Mouse (Mus musculus) cerebral cortex, adult 2 months (tissue): ENCODE measurements around the gene Mau2.

Source experiments
- WGBS: fragments of 180-500 bp; shearing (Covaris S2); methylation state at CpG from one replicate; pipeline ENCODE4 v1.1.7; 2018; 5-methylcytosine and 5-hydroxymethylcytosine counted together

The Mau2 gene

GRCm38 (mm10) chr8:70042583-70043455 is at the start of gene Mau2, which contains the start of gene Sugp1:
TSS of gene Mau2 (minus strand) at chr8:70042734.
TSS of gene Sugp1 (plus strand) at chr8:70042813.
- under 1% methylated on average over 65 of the region's 65 CpGs for WGBS

- WGBS, result 47% methylated on average over 9 of the region's 9 CpGs
Measured at GRCm38 (mm10) chr8:70089296-70089960, 46.9 kb upstream of the Mau2 start.

- 8% methylated on average over 56 of the region's 56 CpGs for WGBS
Measured at GRCm38 (mm10) chr8:70087836-70088650, 45.5 kb upstream of the Mau2 start.

- 25% methylated on average over 7 of the region's 7 CpGs for WGBS
Measured at GRCm38 (mm10) chr8:70087237-70087636, 44.7 kb upstream of the Mau2 start.

- 61% methylated on average over 1 of the region's 1 CpGs for WGBS
Measured at GRCm38 (mm10) chr8:70086151-70086550, 43.6 kb upstream of the Mau2 start.

- WGBS, result 4% methylated on average over 71 of the region's 71 CpGs
Measured at GRCm38 (mm10) chr8:70084191-70085065, 41.9 kb upstream of the Mau2 start.

GRCm38 (mm10) chr8:70083285-70083684 is 40.8 kb upstream of the Mau2 start, which contains the start of gene Hapln4:
TSS of gene Hapln4 (plus strand) at chr8:70083457.
- under 1% methylated on average over 26 of the region's 26 CpGs for WGBS

GRCm38 (mm10) chr8:70081976-70082375 is 39.4 kb upstream of the Mau2 start:
- 77% methylated on average over 2 of the region's 2 CpGs for WGBS

GRCm38 (mm10) chr8:70073682-70074081 is 31.1 kb upstream of the Mau2 start:
- 83% methylated on average over 1 of the region's 1 CpGs for WGBS

- WGBS, result 74% methylated on average over 8 of the region's 8 CpGs
Measured at GRCm38 (mm10) chr8:70073120-70073519, 30.6 kb upstream of the Mau2 start.

GRCm38 (mm10) chr8:70072441-70073069 is 30.0 kb upstream of the Mau2 start, which contains the start of gene Tm6sf2:
TSS of gene Tm6sf2 (plus strand) at chr8:70072924.
- WGBS, result 23% methylated on average over 27 of the region's 27 CpGs

GRCm38 (mm10) chr8:70071836-70072440 is 29.4 kb upstream of the Mau2 start:
- WGBS, result 74% methylated on average over 2 of the region's 2 CpGs

GRCm38 (mm10) chr8:70057721-70058120 is 15.2 kb upstream of the Mau2 start:
- WGBS, result 76% methylated on average over 1 of the region's 1 CpGs

- WGBS, result 91% methylated on average over 5 of the region's 5 CpGs
Measured at GRCm38 (mm10) chr8:70050434-70050833, 7.9 kb upstream of the Mau2 start.

- 83% methylated on average over 5 of the region's 5 CpGs for WGBS
Measured at GRCm38 (mm10) chr8:70043996-70044395, 1.5 kb upstream of the Mau2 start.

GRCm38 (mm10) chr8:70041885-70042546 is 518 bp downstream of the Mau2 start:
- under 1% methylated on average over 47 of the region's 47 CpGs for WGBS

GRCm38 (mm10) chr8:70037994-70038393 is 4.5 kb downstream of the Mau2 start:
- WGBS, result 72% methylated on average over 1 of the region's 1 CpGs

- 97% methylated on average over 1 of the region's 1 CpGs for WGBS
Measured at GRCm38 (mm10) chr8:70030255-70030654, 12.3 kb downstream of the Mau2 start.

- 95% methylated on average over 2 of the region's 2 CpGs for WGBS
Measured at GRCm38 (mm10) chr8:70026151-70026550, 16.4 kb downstream of the Mau2 start.
